Mouse (Mus musculus): ENCODE measurements around the gene Pink1.

- TF ChIP-seq POLR2A (IDR thresholded peaks at IDR 0.05; ENCODE audit: insufficient read depth, low read depth, low read length): no peak
- TF ChIP-seq CTCF (IDR thresholded peaks at IDR 0.05; ENCODE audit: insufficient read depth, low read depth, low read length): no peak
Measured at GRCm38 (mm10) chr4:138337341-138337740, 11.2 kb upstream of the Pink1 start.

Measured in olfactory bulb, adult 2 months (tissue).